Mouse (Mus musculus) heart, postnatal 0 days (tissue): ENCODE data around the gene Kctd17. TPM values are rescaled to one million over a fixed set of nuclear protein-coding genes. Genes with fewer than 3 reads are reported as not detected.

Experiments
- ATAC-seq: fragments of 200-750 bp; cut with Nextera tagmentation; 2 replicates; pipeline ENCODE4 v1.8.0; 2017; ENCODE audit warnings: low read depth, moderate number of reproducible peaks, moderate library complexity; ENCODE audit not compliant: insufficient read depth
- DNase-seq: peaks from one replicate; pipeline ENCODE4 v3.0.0-alpha.2; 2016; ENCODE audit warnings: low spot score
- H3K27ac ChIP-seq: fragments of 300-500 bp; sonication (generic); 2 replicates; pipeline ENCODE4 v1.5.1; 2014; ENCODE audit warnings: low read depth, mild to moderate bottlenecking
- H3K27me3 ChIP-seq: fragments of 300-500 bp; sonication (generic); 2 replicates; pipeline ENCODE4 v1.6.1; 2014; ENCODE audit warnings: low read length, mixed read lengths; ENCODE audit not compliant: control insufficient read depth, insufficient read depth
- H3K36me3 ChIP-seq: fragments of 300-500 bp; sonication (generic); replicated peaks from 2 replicates; pipeline ENCODE4 v1.6.1; 2014; ENCODE audit warnings: low read length, mixed read lengths; ENCODE audit not compliant: control insufficient read depth, insufficient read depth
- H3K4me1 ChIP-seq: fragments of 300-500 bp; sonication (generic); 2 replicates; pipeline ENCODE4 v1.6.1; 2014; ENCODE audit warnings: antibody characterized with exemption; ENCODE audit not compliant: control insufficient read depth, insufficient read depth
- H3K4me2 ChIP-seq: fragments of 300-500 bp; sonication (generic); 2 replicates; pipeline ENCODE4 v1.6.1; 2014; ENCODE audit warnings: low read depth, mild to moderate bottlenecking, low read length, moderate library complexity
- H3K4me3 ChIP-seq: fragments of 300-500 bp; sonication (generic); 2 replicates; pipeline ENCODE4 v1.5.1; 2014; ENCODE audit warnings: low read depth, low read length
- H3K9ac ChIP-seq: fragments of 300-500 bp; sonication (generic); replicated peaks from 2 replicates; pipeline ENCODE4 v1.6.1; 2014; ENCODE audit warnings: low read depth, low read length, mixed read lengths
- H3K9me3 ChIP-seq: fragments of 300-500 bp; sonication (generic); replicated peaks from 2 replicates; pipeline ENCODE4 v1.6.1; 2016; ENCODE audit warnings: low read length; ENCODE audit not compliant: control insufficient read depth
- CTCF ChIP-seq: IDR thresholded peaks from 2 replicates; pipeline ENCODE4 v1.5.1; 2016; ENCODE audit warnings: antibody characterized with exemption, control low read depth, low read depth
- EP300 ChIP-seq: IDR thresholded peaks from 2 replicates; pipeline ENCODE4 v1.6.1; 2016; ENCODE audit warnings: antibody characterized with exemption, low read depth
- WGBS: fragments of 180-500 bp; shearing (Covaris S2); extraction: QIAGEN DNeasy Blood & Tissue Kit; methylation state at CpG from one replicate; pipeline ENCODE4 v1.1.7; 2014; 5-methylcytosine and 5-hydroxymethylcytosine counted together
- polyA plus RNA-seq: library from polyadenylated mRNA; unstranded; fragments of >200 nt; fragmentation: Nextera tagmentation; extraction: Ambion mirVana; gene quantifications from 2 replicates; pipeline ENCODE4 v1.2.1, GENCODE M21; 2015
- total RNA-seq: library from RNA; depleted of rRNA; stranded (reverse); fragments of >200 nt; gene quantifications from 2 replicates; pipeline ENCODE4 v1.2.3, GENCODE M21; 2014; ENCODE audit warnings: low replicate concordance

Gene Kctd17
- total and polyA plus RNA-seq, 2 experiments from 2014 or later: 17.8 to 49.8 TPM

DNA sequence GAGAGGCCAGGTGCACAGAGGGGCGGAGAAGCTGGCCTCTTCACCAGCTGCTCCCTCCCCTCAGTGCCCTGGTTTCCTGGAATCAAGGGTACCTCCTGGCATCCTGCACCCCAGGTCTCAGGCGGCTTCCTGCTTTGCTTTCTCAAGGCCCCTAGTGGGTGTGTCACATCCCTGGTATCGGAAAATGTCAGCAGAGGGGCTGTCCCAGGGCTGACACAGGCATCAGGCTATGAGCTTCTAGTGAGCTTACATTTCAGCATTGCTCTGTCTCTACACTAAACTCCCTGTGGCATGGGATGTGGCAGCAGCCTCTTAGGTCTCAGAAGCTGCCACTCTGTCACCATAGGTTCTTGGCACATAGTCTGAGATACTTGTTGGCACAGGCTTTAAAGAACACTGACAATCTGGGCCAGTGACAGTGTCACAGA is 47.3 kb downstream of the Kctd17 start:
- Histone ChIP-seq H3K27ac (no peak overlapping the region), H3K9ac (no peak overlapping the region), H3K9me3 (no peaks in the 10 kb centered on the region), H3K4me2 (no peak overlapping the region), H3K4me1 (peaks cover 15% of the 10 kb centered on the region; the same call in 1 of the 2 replicates), H3K4me3 (no peak overlapping the region), H3K27me3 (0 out of 2 replicates have a peak, but pooled peaks cover 4% of the 10 kb centered on the region), H3K36me3 (no peaks in the 10 kb centered on the region)
- no peak for DNase-seq
- no peak for ATAC-seq
- WGBS: 33% methylated on average over 3 of the region's 3 CpGs
- TF ChIP-seq CTCF (no peak), EP300 (no peak)

DNA sequence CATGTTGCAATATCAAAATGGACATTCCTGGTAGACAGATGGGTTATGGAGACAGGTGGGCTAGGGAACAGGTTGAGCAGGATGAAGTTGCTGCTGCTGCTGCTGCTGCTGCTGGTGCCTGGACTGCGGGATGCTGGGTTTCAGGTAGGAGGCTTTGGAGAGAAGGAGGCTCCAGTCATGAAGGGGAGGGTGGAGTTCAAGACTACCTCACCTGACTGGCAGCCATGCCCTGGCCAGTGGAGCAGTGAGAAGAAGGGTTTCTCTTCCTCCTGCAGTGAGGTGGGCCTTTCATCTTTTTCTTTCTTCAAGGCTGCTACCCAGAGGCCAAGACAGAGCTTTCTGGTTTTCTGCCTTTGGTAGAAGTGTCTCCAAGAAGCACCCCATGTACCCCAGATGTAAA is 48.5 kb downstream of the Kctd17 start:
- Histone ChIP-seq H3K27ac (no peak overlapping the region), H3K36me3 (no peaks in the 10 kb centered on the region), H3K4me3 (no peak overlapping the region), H3K9ac (no peak overlapping the region), H3K9me3 (no peaks in the 10 kb centered on the region), H3K4me2 (no peak overlapping the region), H3K27me3 (0 out of 2 replicates have a peak, but pooled peaks cover 4% of the 10 kb centered on the region), H3K4me1 (peaks cover 12% of the 10 kb centered on the region)
- TF ChIP-seq CTCF (no peak), EP300 (no peak)
- ATAC-seq: no peak
- 63% methylated on average over 1 of the region's 1 CpGs for WGBS
- no peak for DNase-seq

DNA sequence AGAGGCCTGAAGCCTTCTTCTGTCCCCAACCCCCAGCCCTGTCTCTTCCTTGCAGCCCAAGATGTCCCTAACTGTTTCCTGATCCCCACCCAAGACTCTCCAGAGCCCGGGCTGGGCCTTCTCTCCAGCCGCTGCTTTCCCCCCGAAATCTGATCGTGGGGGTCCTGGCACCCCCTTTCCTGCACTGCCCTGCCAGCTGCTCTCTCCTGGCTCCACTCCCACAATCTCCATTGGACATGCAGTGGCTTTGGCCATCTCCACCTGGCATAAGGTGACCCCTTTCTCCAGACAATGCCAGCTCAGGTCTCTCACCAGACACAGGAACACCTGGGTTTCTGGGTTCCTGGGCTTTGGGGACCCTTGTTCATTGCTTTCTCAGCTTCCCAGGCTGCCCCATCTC is 49.7 kb downstream of the Kctd17 start:
- Histone ChIP-seq H3K9ac (no peak overlapping the region), H3K27me3 (0 out of 2 replicates have a peak, but pooled peaks cover 4% of the 10 kb centered on the region), H3K4me1 (peaks cover 8% of the 10 kb centered on the region; the same call in 1 of the 2 replicates), H3K4me3 (no peak overlapping the region), H3K9me3 (no peaks in the 10 kb centered on the region), H3K36me3 (no peaks in the 10 kb centered on the region), H3K27ac (no peak overlapping the region), H3K4me2 (no peak overlapping the region)
- DNase-seq: no peak
- WGBS: 88% methylated on average over 4 of the region's 4 CpGs
- no peak for TF ChIP-seq CTCF
- no peak for TF ChIP-seq EP300
- ATAC-seq: no peak

DNA sequence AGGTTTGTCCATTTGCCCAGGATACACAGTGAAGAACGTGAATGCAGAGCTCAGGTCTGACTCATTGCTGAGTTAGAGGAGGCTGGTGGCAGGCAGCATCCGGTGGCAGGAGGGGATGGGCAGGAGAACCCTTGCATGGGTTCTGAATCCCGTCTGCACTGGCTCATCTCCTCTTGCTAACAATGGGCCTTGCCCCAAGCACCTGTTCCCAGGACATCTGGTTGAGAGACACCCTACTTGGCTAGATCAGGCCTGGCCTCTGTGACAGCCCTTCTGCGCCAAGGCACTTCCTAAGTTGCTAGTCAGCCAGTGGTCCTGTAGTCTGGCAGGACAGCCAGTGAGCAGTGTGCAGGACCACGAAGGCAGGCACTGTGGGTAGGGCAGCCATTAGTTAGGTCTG is 51.1 kb downstream of the Kctd17 start:
- H3K36me3 ChIP-seq: no peaks in the 10 kb centered on the region
- WGBS: 68% methylated on average over 5 of the region's 5 CpGs
- H3K27me3 ChIP-seq: 0 out of 2 replicates have a peak, but pooled peaks cover 4% of the 10 kb centered on the region
- no peak overlapping the region for H3K27ac ChIP-seq
- no peak overlapping the region for H3K4me2 ChIP-seq
- TF ChIP-seq EP300: no peak
- no peak for TF ChIP-seq CTCF
- H3K4me3 ChIP-seq: no peak overlapping the region
- peaks cover 8% of the 10 kb centered on the region; the same call in 1 of the 2 replicates for H3K4me1 ChIP-seq
- DNase-seq (no peak), ATAC-seq (no peak)
- H3K9ac ChIP-seq: no peak overlapping the region
- no peaks in the 10 kb centered on the region for H3K9me3 ChIP-seq

DNA sequence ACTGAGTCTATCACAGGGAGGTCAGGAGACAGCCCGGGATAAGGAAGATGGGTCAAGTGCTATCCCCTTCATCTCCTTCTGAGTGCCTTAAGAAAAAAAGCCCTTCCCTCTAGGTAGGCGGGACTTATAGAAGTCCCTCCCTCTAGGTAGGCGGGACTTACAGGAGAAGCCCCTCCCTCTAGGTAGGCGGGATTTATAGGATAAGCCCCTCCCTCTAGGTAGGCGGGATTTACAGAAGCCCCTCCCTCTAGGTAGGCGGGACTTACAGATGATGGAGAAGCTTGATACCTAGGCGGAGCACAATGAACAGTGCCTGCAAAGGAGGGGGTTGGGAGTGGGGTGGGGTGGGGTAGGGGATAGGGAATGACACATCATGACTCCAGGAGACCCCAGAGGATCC is 51.7 kb downstream of the Kctd17 start:
- no peak for ATAC-seq
- WGBS: 64% methylated on average over 7 of the region's 7 CpGs
- H3K36me3 ChIP-seq: no peaks in the 10 kb centered on the region
- H3K9ac ChIP-seq: no peak overlapping the region
- no peaks in the 10 kb centered on the region for H3K9me3 ChIP-seq
- peaks cover 6% of the 10 kb centered on the region; the same call in 1 of the 2 replicates for H3K27me3 ChIP-seq
- H3K4me3 ChIP-seq: no peak overlapping the region
- DNase-seq: no peak
- no peak overlapping the region for H3K4me2 ChIP-seq
- no peak for TF ChIP-seq EP300
- TF ChIP-seq CTCF: no peak
- H3K4me1 ChIP-seq: peaks cover 8% of the 10 kb centered on the region; the same call in 1 of the 2 replicates
- no peak overlapping the region for H3K27ac ChIP-seq

DNA sequence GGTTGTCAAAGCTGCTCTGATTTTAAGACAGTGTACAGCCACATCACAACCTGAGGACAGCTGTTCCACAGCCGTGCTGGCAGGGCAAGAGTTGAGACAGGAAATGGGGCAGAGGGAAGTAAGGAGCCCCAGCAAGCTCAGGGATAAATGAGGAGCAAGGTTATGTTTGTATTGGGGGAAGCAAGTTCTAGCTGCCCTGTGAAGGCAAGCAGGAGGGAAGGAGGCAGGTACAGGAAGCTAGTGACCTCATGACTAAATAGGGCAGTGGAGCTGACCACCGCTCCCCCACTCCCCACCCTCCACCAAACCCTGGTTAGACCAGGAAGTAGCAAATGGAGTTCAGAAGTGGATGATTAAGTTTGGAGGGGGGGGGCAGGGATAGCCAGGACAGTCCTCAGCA is 52.6 kb downstream of the Kctd17 start:
- Histone ChIP-seq H3K9me3 (no peaks in the 10 kb centered on the region), H3K27ac (no peak overlapping the region), H3K9ac (no peak overlapping the region), H3K4me3 (no peak overlapping the region), H3K27me3 (peaks cover 12% of the 10 kb centered on the region), H3K36me3 (no peaks in the 10 kb centered on the region), H3K4me2 (no peak overlapping the region), H3K4me1 (peaks cover 8% of the 10 kb centered on the region; the same call in 1 of the 2 replicates)
- 60% methylated on average over 2 of the region's 2 CpGs for WGBS
- DNase-seq: no peak
- no peak for ATAC-seq
- TF ChIP-seq EP300 (no peak), CTCF (no peak)
